Comparison of ENCODE assay signal across 9 mouse cellular contexts in genomic region chr7:37689561-37690305, GRCm38 (mm10).
DNase-seq lines count a peak whose midpoint lies in the region; ATAC-seq lines count a peak whose summit lies in the region.
"Had no signal": no experiment of that assay in that cellular context is flagged by ENCODE, and none has a peak within 500 bp of the region (broad histone marks: within the 10 kb centered on the region; RNA-seq: fewer than 3 reads in every experiment).

No protein-coding gene starts in this region.

- peak; percentile 96 for DNase-seq in Muller cell, postnatal 12 days (ENCODE audit: inconsistent ontology term)
- DNase-seq in brain, embryonic 18.5 days (ENCODE audit: low read depth, low spot score), result peak; percentile 24
- peak; percentile 71 for DNase-seq in midbrain, embryonic 14.5 days
- DNase-seq in gastrocnemius, adult 8-10 months (ENCODE audit: low spot score in 2 of 2), result no peak
- no peak for DNase-seq in right cerebral cortex, postnatal 36 days (ENCODE audit: low spot score in 2 of 2)
- DNase-seq in lung, postnatal 14 days, result no peak
- DNase-seq: layer of hippocampus, postnatal 36 days; spleen, adult 18-20 months had no signal

- peaks cover 25% of the 10 kb centered on the region for H3K4me1 ChIP-seq in forebrain, embryonic 15.5 days
- H3K4me1 ChIP-seq in midbrain, embryonic 14.5 days (ENCODE audit: control insufficient read depth, insufficient read depth, low read length), result peaks cover 21% of the 10 kb centered on the region

- H3K27ac ChIP-seq in forebrain, embryonic 15.5 days (replicated peaks), result peak overlapping the region; percentile 72
- peak overlapping the region; percentile 60; the same call in 1 of the 2 replicates for H3K27ac ChIP-seq in midbrain, embryonic 14.5 days (replicated peaks; ENCODE audit: low read depth, low read length)

- H3K9ac ChIP-seq in forebrain, embryonic 15.5 days (replicated peaks), result peak overlapping the region; percentile 11; the same call in 1 of the 2 replicates
- H3K9ac ChIP-seq in midbrain, embryonic 14.5 days (replicated peaks; ENCODE audit: low read length), result peak overlapping the region; percentile 20; the same call in 1 of the 2 replicates

- 3% methylated on average over 23 of the region's 23 CpGs for WGBS in forebrain, embryonic 15.5 days
- 20% methylated on average over 23 of the region's 23 CpGs for WGBS in midbrain, embryonic 14.5 days

- peak overlapping the region; percentile 37 for H3K4me2 ChIP-seq in forebrain, embryonic 15.5 days (replicated peaks)
- peak overlapping the region; percentile 35 for H3K4me2 ChIP-seq in midbrain, embryonic 14.5 days (ENCODE audit: low read length)

- H3K27me3 ChIP-seq in forebrain, embryonic 15.5 days, result no peaks in the 10 kb centered on the region
- H3K27me3 ChIP-seq in midbrain, embryonic 14.5 days (ENCODE audit: control insufficient read depth, insufficient read depth, low read length), result no peaks in the 10 kb centered on the region

- no peaks in the 10 kb centered on the region for H3K36me3 ChIP-seq in forebrain, embryonic 15.5 days
- no peaks in the 10 kb centered on the region for H3K36me3 ChIP-seq in midbrain, embryonic 14.5 days (ENCODE audit: control insufficient read depth, insufficient read depth, low read length)

- H3K4me3 ChIP-seq in forebrain, embryonic 15.5 days, result peak overlapping the region; percentile 11; the same call in 1 of the 2 replicates
- no peak overlapping the region for H3K4me3 ChIP-seq in midbrain, embryonic 14.5 days (replicated peaks; ENCODE audit: low read depth, low read length)

- ATAC-seq in forebrain, embryonic 15.5 days (replicated peaks), result peak; percentile 63; the same call in 1 of the 2 replicates
- ATAC-seq in midbrain, embryonic 14.5 days (ENCODE audit: low FRiP score, low TSS enrichment), result no peak

- H3K9me3 ChIP-seq in forebrain, embryonic 15.5 days, result no peaks in the 10 kb centered on the region
- no peaks in the 10 kb centered on the region for H3K9me3 ChIP-seq in midbrain, embryonic 14.5 days (ENCODE audit: control insufficient read depth, low read length)

Comparison
In these comparisons a context has a peak if more than half of its experiments do, and no peak if none do; other contexts are left out.
1. DNase-seq: peak in Muller cell, postnatal 12 days (single experiment), brain, embryonic 18.5 days (single experiment) and midbrain, embryonic 14.5 days (single experiment); none in gastrocnemius, adult 8-10 months (0 of 2), right cerebral cortex, postnatal 36 days (0 of 2) and lung, postnatal 14 days (single experiment).